Mouse (Mus musculus): ENCODE measurements around the gene Gabrr3.

Gabrr3 gene

GRCm38 (mm10) chr16:59407032-59407431 is at the start of gene Gabrr3:
Gene Gabrr3 (plus strand): TSS chr16:59407332.
- no peak for DNase-seq (ENCODE audit: low read depth, low spot score)

GRCm38 (mm10) chr16:59363893-59364292 is 43.2 kb upstream of the Gabrr3 start, which contains the start of gene Olfr209:
Gene Olfr209 (minus strand): TSS chr16:59363993.
- DNase-seq (ENCODE audit: low read depth, low spot score) = no peak

DNA sequence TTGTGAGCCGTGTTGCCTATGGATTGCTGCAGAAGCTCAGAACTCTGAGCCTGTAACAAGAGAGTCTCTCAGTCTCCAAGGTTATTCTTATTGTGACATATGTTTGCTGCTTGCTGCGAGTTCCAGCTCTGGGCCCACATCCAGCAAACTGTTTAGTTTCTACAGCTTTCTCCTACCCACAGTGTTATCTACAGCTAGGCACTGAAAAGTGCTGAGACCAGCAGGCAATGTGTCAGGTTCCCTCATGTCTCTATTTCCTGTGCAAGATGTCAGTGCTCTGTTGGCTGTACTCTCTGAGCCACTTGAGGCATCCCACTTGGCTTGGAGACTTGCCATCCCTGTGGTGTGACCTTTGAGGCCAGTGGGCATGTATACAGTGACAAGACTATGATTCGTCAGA is 13.8 kb upstream of the Gabrr3 start:
- DNase-seq (ENCODE audit: low read depth, low spot score) = no peak

GRCm38 (mm10) chr16:59401102-59401501 is 6.0 kb upstream of the Gabrr3 start:
- DNase-seq (ENCODE audit: low read depth, low spot score) = no peak

GRCm38 (mm10) chr16:59401985-59402384 is 5.1 kb upstream of the Gabrr3 start:
- DNase-seq (ENCODE audit: low read depth, low spot score) = no peak

- DNase-seq (ENCODE audit: low read depth, low spot score) = peak; percentile 15
Measured at GRCm38 (mm10) chr16:59403684-59404083, 3.4 kb upstream of the Gabrr3 start.

- no peak for DNase-seq (ENCODE audit: low read depth, low spot score)
Measured at GRCm38 (mm10) chr16:59404798-59405197, 2.3 kb upstream of the Gabrr3 start.

DNA sequence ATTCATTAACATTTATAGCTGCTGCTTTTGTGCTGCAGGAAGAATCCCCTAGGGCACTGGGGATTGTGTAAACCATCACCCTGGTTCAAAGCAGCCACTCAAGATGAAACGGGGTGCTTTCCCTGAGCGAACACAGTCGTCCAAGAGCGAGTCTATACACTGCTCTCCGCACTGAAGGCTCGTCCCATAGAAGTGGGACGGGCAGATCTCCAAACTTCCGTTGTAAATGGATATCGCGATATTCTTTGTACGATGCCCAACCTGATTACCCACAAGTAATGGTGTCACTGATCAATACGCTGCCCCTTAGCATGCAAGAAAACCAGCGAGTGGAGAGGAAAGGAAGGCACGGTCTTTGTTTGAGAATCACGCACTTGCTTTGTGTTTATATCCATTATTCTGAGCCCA is 2.2 kb downstream of the Gabrr3 start:
- DNase-seq (ENCODE audit: low read depth, low spot score) = no peak

- DNase-seq (ENCODE audit: low read depth, low spot score) = no peak
Measured at GRCm38 (mm10) chr16:59409800-59410199, 2.7 kb downstream of the Gabrr3 start.

DNA sequence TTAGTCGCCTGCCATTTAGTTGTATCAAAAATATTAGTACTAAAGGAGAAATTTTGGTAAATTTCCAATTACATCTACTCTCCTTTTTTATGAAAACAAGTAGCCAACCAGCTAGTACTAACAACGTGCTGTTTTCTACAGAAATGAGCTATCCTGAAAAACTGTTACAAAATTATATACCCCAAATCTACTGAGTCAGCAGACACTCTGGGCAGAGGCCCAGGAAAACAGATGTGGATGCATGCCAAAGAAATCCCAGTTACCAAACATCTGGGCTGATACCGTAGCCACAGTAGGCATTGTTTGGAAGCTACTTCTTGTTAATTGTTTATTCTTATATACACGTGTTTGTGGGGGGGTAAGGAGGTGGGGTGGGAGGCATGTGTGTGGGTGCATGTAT is 6.3 kb downstream of the Gabrr3 start:
- DNase-seq (ENCODE audit: low read depth, low spot score) = no peak

DNA sequence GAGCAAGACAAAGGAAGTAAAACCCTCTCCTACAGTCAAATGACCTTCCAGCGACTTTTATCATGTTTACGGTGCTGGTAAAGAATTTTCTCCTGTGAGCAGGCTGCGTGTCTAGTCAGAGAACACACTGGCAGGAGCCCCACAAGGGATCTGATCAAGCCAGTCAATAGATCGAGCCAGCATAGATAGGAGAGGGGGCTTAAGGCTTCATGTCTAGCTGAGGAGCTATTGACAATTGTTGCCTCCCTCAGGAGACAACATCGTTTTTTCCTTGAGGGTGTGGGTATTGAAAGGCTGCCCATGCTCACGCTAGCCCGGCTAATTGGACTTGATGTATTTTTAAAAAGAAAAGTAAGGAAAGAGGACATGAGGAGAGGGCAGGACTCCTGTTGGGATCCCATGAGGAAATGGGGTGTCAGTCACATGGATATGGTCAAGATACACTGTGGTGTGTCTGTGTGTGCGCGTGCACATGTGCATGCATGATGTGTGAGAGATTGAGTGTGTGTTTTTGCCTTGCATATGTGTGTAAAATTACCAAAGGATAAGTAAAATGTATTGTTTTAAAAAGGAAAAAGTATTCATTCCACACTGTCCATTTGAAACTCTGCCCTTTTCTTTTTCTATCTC is 13.2 kb downstream of the Gabrr3 start:
- no peak for DNase-seq (ENCODE audit: low read depth, low spot score)

DNA sequence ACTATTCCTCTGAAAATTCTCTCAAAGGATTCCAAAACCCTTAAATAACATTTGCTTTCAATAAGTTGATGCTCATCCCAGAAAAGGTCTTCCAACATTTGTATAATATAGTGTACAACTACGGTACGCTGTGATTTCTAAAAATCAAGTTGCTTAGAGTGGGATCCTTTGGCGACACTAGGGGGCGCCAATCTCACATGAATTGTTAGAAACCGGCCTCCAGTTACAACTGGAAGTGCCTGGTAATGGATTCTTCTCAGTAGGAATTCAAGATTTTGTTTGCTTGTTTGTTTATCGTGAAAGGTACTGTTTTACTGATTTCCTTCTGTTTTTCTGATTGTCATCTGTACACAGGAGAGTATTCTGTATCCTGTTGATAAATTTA is 13.7 kb downstream of the Gabrr3 start:
- peak; percentile 71 for DNase-seq (ENCODE audit: low read depth, low spot score)

- DNase-seq (ENCODE audit: low read depth, low spot score) = no peak
Measured at GRCm38 (mm10) chr16:59421571-59422345, 14.6 kb downstream of the Gabrr3 start.

GRCm38 (mm10) chr16:59427960-59428359 is 20.8 kb downstream of the Gabrr3 start:
- no peak for DNase-seq (ENCODE audit: low read depth, low spot score)

GRCm38 (mm10) chr16:59433181-59433580 is 26.0 kb downstream of the Gabrr3 start:
- DNase-seq (ENCODE audit: low read depth, low spot score) = no peak

DNA sequence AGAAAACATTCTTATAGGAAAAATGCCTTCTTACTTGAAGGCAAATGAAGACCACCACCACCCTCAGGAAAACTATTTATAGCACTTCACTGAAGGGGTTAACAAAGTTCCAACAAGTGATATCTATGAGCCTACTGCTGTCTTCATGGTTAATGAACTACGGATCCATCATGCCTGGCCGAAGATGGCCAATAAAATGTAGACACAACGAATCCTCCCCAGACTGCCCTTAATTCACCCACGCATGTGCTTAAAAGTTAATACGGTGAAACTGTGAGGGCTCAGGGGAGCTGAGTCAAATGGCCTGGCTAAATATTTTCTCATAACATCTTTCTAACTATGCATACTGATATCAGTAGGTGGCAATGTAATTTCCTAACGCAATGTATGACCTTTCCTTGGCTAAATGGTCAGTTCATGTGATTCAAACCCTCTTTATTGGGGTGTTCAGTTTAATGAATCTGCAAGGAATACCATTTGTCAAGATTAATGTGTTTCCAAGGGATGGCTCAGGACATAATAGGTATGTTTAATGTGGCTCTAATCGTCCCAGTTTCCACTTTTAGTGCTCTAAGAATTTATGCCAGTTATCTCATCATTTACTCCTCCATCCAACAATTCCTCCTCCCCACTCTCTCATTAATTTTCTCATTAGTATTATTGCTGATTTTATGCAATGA is 37.9 kb downstream of the Gabrr3 start:
- no peak for DNase-seq (ENCODE audit: low read depth, low spot score)

DNA sequence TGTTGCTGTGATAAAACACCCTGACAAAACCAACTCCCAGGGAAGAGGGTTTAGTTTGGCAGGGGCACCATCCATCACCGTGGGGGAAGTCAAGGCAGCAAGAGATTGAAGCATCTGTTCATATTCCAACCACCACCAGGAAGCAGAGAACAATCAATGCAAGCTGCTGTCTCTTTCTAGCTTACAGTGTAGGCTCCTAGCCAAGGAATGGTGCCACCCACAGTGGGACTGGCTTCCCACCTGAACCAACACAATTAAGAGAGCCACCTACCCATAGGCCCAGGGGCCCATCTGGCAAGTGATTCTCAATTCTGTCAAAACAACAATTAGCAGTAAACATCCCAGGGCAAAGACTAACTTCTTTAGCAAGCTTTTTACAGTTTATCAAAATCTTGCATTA is 41.0 kb downstream of the Gabrr3 start:
- DNase-seq (ENCODE audit: low read depth, low spot score) = no peak

GRCm38 (mm10) chr16:59449092-59449491 is 42.0 kb downstream of the Gabrr3 start:
- DNase-seq (ENCODE audit: low read depth, low spot score) = no peak

DNA sequence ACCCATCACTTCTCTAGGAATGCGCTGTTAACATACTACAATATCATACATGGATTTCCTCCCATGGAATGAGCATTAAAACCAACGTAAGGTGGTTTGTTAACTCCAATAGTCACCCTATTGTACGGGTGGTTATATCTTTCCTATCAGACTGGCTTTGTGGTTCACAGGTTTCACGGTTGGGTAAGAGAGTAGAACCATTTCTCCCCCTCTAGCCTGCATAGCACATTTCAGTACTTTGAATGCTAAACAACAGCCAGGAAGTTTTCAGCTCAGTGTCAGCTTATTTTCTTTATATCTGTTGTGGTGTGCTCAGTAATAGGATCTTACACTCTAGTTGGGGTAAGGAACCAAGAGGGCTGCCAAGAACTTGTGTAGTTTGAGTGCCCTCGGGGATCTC is 44.7 kb downstream of the Gabrr3 start:
- no peak for DNase-seq (ENCODE audit: low read depth, low spot score)

DNA sequence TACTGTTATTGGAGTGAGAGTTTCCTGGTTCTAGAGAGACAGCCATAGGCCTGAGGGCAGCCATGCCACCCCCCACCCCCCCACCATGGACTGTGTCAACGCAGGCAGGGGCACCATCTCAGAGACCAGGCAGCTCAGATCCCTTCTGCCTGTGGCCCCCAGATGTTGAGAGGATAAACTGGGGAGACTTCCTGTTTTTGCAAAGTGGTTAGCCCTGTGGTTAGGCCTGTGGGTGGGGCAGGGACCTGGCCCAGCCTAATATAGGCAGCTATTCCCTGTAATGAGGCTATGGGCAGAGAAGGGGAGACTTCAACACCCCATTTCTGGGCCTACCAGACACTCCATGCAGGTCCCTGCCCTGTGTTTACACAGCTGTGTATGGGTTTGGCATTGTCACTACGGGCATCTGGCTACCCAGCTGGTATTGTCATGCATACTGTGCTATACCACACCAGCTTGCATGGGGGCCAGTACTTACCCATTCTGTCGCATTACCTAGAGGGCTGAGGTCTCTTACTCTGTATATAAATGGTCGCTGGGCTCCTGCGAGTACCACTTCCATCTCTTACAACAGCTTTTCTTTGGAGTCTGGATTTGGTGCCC is 52.2 kb downstream of the Gabrr3 start:
- DNase-seq (ENCODE audit: low read depth, low spot score) = peak; percentile 35

DNA sequence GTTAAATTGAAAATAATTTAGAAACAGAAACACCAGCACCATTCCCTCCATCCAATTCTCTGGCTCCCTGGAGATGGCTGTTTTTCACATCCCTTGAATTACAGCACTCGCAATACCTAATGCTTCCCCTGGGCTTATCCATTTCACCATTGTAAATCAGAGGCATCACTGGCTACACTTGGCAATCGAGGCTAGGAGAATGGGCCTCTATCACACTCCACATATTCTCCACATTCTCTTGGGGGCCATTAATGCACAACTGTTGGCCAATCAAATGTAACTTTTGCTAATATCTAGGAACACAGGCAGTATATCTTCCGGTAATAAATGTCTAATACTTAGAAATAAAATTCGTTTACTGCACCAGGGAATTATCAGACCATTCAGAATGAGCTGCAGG is 56.4 kb downstream of the Gabrr3 start:
- DNase-seq (ENCODE audit: low read depth, low spot score) = no peak

DNA sequence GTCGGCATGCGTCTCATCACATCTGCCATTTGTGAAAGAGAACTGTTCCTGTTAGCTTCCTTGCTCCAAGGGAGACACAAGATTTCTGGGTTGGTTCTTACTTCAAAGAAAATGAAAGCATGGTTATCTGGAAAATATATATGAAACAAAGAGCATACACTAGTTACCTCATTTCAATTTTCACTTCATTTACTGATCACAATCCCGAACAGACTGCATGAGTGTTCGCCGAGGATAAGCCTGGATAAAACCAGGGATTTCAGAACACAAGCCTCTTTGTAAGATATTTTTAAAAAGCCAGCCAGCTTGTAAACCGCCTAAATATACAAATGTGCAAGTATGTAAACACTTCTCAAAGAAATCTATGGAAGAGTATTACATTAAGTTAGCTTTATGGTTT is 56.8 kb downstream of the Gabrr3 start:
- no peak for DNase-seq (ENCODE audit: low read depth, low spot score)
